In genomic region chr9:63295551-63295958, GRCm38 (mm10) we compare ENCODE assay signal across 7 mouse cellular contexts.
DNase-seq lines count a peak whose midpoint lies in the region; TF ChIP-seq lines count a peak whose summit lies in the region.

No protein-coding gene starts in this region.

- TF ChIP-seq CTCF in kidney, adult 2 months (conservative IDR thresholded peaks at IDR 0.05; ENCODE audit: insufficient read depth, insufficient read length, low read depth, low read length), result no peak

- no peak overlapping the region for H3K4me3 ChIP-seq in kidney, adult 2 months (ENCODE audit: insufficient read depth, low read depth, low read length)

- peak; percentile 47 for DNase-seq in kidney, adult 2 months
- no peak for DNase-seq in kidney, adult 18-20 months
- peak; percentile 57 to 66 for DNase-seq in cerebellum, postnatal 36 days
- DNase-seq in layer of hippocampus, adult 18-20 months (ENCODE audit: low spot score in 2 of 2), result peak; percentile 29 to 61
- DNase-seq in right cerebral cortex, postnatal 14 days, result peak; percentile 26
- DNase-seq in thymus, postnatal 25 days, result no peak
- no peak for DNase-seq in spleen, postnatal 14 days (ENCODE audit: low spot score in 2 of 2)

- peaks cover 1% of the 10 kb centered on the region; the same call in 1 of the 2 replicates for H3K36me3 ChIP-seq in kidney, adult 2 months (ENCODE audit: control insufficient read depth, insufficient read depth, low read length)

- peaks cover 2% of the 10 kb centered on the region; the same call in 1 of the 2 replicates for H3K4me1 ChIP-seq in kidney, adult 2 months (ENCODE audit: control insufficient read depth, insufficient read depth, low read length)

- 59% methylated on average over 7 of the region's 7 CpGs for WGBS in kidney, adult 2 months

- H3K27ac ChIP-seq in kidney, adult 2 months (ENCODE audit: insufficient read depth, low read depth, low read length), result peak overlapping the region; percentile 40; the same call in 1 of the 2 replicates

- no peaks in the 10 kb centered on the region for H3K27me3 ChIP-seq in kidney, adult 2 months (replicated peaks; ENCODE audit: control insufficient read depth, insufficient read depth, low read length)

- TF ChIP-seq POLR2A in kidney, adult 2 months (IDR thresholded peaks at IDR 0.05; ENCODE audit: low read depth, low read length), result no peak

Comparison
In these comparisons a context has a peak if more than half of its experiments do, and no peak if none do; other contexts are left out.
1. DNase-seq: peak in kidney, adult 2 months (single experiment), cerebellum, postnatal 36 days (2 of 2), layer of hippocampus, adult 18-20 months (2 of 2) and right cerebral cortex, postnatal 14 days (single experiment); none in kidney, adult 18-20 months (single experiment), thymus, postnatal 25 days (single experiment) and spleen, postnatal 14 days (0 of 2).